Mouse (Mus musculus) heart, postnatal 0 days (tissue): Measurements from ENCODE around the gene Glycam1. TPM values are rescaled to one million over a fixed set of nuclear protein-coding genes. Genes with fewer than 3 reads are reported as not detected.
"Not testable (repeated sequence)": the region's sequence is repeated elsewhere in the genome, so short reads cannot be mapped to it uniquely, and the experiment has no call there.

ENCODE experiments used
- ATAC-seq: fragments of 200-750 bp; cut with Nextera tagmentation; 2 replicates; pipeline ENCODE4 v1.8.0; 2017; ENCODE audit warnings: low read depth, moderate number of reproducible peaks, moderate library complexity; ENCODE audit not compliant: insufficient read depth
- DNase-seq: peaks from one replicate; pipeline ENCODE4 v3.0.0-alpha.2; 2016; ENCODE audit warnings: low spot score
- H3K27ac ChIP-seq: fragments of 300-500 bp; sonication (generic); 2 replicates; pipeline ENCODE4 v1.5.1; 2014; ENCODE audit warnings: low read depth, mild to moderate bottlenecking
- H3K27me3 ChIP-seq: fragments of 300-500 bp; sonication (generic); 2 replicates; pipeline ENCODE4 v1.6.1; 2014; ENCODE audit warnings: low read length, mixed read lengths; ENCODE audit not compliant: control insufficient read depth, insufficient read depth
- H3K36me3 ChIP-seq: fragments of 300-500 bp; sonication (generic); replicated peaks from 2 replicates; pipeline ENCODE4 v1.6.1; 2014; ENCODE audit warnings: low read length, mixed read lengths; ENCODE audit not compliant: control insufficient read depth, insufficient read depth
- H3K4me1 ChIP-seq: fragments of 300-500 bp; sonication (generic); 2 replicates; pipeline ENCODE4 v1.6.1; 2014; ENCODE audit warnings: antibody characterized with exemption; ENCODE audit not compliant: control insufficient read depth, insufficient read depth
- H3K4me2 ChIP-seq: fragments of 300-500 bp; sonication (generic); 2 replicates; pipeline ENCODE4 v1.6.1; 2014; ENCODE audit warnings: low read depth, mild to moderate bottlenecking, low read length, moderate library complexity
- H3K4me3 ChIP-seq: fragments of 300-500 bp; sonication (generic); 2 replicates; pipeline ENCODE4 v1.5.1; 2014; ENCODE audit warnings: low read depth, low read length
- H3K9ac ChIP-seq: fragments of 300-500 bp; sonication (generic); replicated peaks from 2 replicates; pipeline ENCODE4 v1.6.1; 2014; ENCODE audit warnings: low read depth, low read length, mixed read lengths
- H3K9me3 ChIP-seq: fragments of 300-500 bp; sonication (generic); replicated peaks from 2 replicates; pipeline ENCODE4 v1.6.1; 2016; ENCODE audit warnings: low read length; ENCODE audit not compliant: control insufficient read depth
- CTCF ChIP-seq: IDR thresholded peaks from 2 replicates; pipeline ENCODE4 v1.5.1; 2016; ENCODE audit warnings: antibody characterized with exemption, control low read depth, low read depth
- EP300 ChIP-seq: IDR thresholded peaks from 2 replicates; pipeline ENCODE4 v1.6.1; 2016; ENCODE audit warnings: antibody characterized with exemption, low read depth
- WGBS: fragments of 180-500 bp; shearing (Covaris S2); extraction: QIAGEN DNeasy Blood & Tissue Kit; methylation state at CpG from one replicate; pipeline ENCODE4 v1.1.7; 2014; 5-methylcytosine and 5-hydroxymethylcytosine counted together
- polyA plus RNA-seq: library from polyadenylated mRNA; unstranded; fragments of >200 nt; fragmentation: Nextera tagmentation; extraction: Ambion mirVana; gene quantifications from 2 replicates; pipeline ENCODE4 v1.2.1, GENCODE M21; 2015
- total RNA-seq: library from RNA; depleted of rRNA; stranded (reverse); fragments of >200 nt; gene quantifications from 2 replicates; pipeline ENCODE4 v1.2.3, GENCODE M21; 2014; ENCODE audit warnings: low replicate concordance; rRNA removed

Gene Glycam1
- total RNA-seq = not detected in 2 replicates
- not detected in 2 replicates for polyA plus RNA-seq

DNA sequence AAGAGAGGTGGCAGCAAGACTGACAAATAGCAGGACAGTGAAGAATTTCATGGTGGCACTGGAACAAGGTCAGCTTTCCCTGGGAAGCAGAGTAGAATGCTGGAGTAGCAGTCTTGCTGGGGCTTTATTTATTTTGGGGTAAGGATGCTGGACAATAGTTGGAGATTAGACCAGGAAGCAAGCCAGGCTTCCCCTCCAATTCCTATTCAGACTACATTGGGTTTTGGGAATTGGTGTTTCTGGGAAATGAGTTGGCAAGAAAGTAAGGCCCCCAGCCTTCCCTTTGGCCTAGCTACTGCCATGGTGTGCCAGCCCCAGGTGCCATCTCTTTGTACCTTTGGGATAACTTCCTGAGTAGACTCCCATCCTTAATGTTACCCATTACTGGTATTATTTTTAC, at the start of gene Glycam1:
Gene Glycam1 (minus strand): TSS at position 101 of the 400 bp plus-strand sequence.
- no peak within 1 kb of the TSS for H3K9ac ChIP-seq
- no peaks in the 10 kb centered on the region for H3K4me1 ChIP-seq
- ATAC-seq (no peak), DNase-seq (no peak)
- no peaks in the 10 kb centered on the region for H3K27me3 ChIP-seq
- no peak within 1 kb of the TSS for H3K4me3 ChIP-seq
- H3K27ac ChIP-seq = no peak within 1 kb of the TSS
- no peak within 1 kb of the TSS for H3K4me2 ChIP-seq
- no peaks in the 10 kb centered on the region for H3K9me3 ChIP-seq
- TF ChIP-seq CTCF = no peak
- no peak for TF ChIP-seq EP300
- H3K36me3 ChIP-seq = no peaks in the 10 kb centered on the region

DNA sequence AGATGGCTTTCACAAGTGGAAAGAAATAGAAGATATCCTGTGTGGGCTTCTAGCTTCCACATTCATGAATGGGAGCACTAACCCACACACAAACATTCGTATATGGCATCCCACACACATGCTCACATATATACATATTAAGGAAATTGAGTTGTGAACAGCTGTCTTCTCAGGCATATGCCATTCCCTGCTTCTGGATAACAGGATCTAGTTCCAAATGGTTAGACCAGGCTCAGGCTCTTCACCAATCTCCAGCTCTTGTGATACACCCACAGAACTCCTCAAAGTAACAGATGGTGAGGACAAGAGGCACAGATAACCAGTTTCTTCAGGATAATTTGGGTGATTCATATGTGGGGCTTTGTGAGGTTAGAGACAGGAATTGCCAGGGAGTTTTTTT, 39.6 kb upstream of the Glycam1 start:
- no peak for DNase-seq

DNA sequence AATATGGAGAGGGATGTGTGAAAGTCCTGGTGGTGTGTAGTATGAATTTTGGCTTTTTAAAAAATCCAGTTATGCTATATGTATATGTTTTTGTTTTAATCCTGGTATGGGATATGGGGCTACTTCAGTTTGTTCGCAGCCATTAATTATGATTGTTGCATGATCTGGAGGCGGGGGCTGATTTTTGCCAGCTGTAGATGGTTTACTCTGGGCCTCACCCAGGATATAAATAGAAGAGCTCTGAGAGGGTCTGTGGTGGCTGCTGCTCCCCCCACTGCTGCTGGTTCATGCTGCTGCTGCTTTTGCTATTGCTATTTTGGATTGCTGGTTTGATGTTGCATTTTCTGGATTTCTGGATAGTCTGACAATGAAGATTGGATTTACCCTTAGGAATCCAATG, 25.9 kb upstream of the Glycam1 start:
- 41% methylated on average over 2 of the region's 2 CpGs for WGBS
- no peak for ATAC-seq
- TF ChIP-seq CTCF = no peak
- no peak for TF ChIP-seq EP300
- no peak overlapping the region for H3K27ac ChIP-seq
- H3K36me3 ChIP-seq = no peaks in the 10 kb centered on the region
- no peak overlapping the region for H3K4me2 ChIP-seq
- no peak overlapping the region for H3K4me3 ChIP-seq
- H3K9ac ChIP-seq = no peak overlapping the region
- no peaks in the 10 kb centered on the region for H3K27me3 ChIP-seq
- DNase-seq = no peak
- H3K4me1 ChIP-seq = 0 out of 2 replicates have a peak, but pooled peaks cover 4% of the 10 kb centered on the region
- H3K9me3 ChIP-seq = no peaks in the 10 kb centered on the region

More for the DNA sequence above, 39.6 kb upstream of the Glycam1 start:
- Histone ChIP-seq H3K27ac (no peak overlapping the region), H3K36me3 (no peaks in the 10 kb centered on the region), H3K9ac (no peak overlapping the region), H3K4me1 (no peaks in the 10 kb centered on the region), H3K9me3 (no peaks in the 10 kb centered on the region), H3K4me3 (no peak overlapping the region), H3K27me3 (no peaks in the 10 kb centered on the region), H3K4me2 (no peak overlapping the region)
- no peak for ATAC-seq
- WGBS = 71% methylated on average over 1 of the region's 1 CpGs
- TF ChIP-seq EP300 = no peak
- no peak for TF ChIP-seq CTCF

DNA sequence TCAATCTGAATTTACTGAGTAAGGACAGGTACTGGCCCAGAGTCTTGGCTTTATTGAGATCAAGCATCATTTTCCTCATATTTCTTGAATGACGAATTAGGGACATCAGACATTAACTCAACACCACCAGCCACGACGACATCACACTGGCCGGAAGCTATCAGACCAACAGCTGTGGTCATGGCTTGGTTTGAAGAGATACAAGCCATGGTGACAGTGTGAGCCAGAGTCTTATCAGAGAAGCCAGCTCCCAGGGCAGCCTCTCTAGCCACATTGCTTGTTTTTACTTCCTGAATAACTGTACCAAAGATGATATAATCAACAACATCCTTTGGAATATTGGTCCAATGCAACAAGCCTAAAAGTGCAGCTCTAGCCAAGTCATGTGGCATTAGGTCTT, 22.9 kb upstream of the Glycam1 start:
- H3K36me3 ChIP-seq, DNase-seq, ATAC-seq, H3K9ac ChIP-seq, H3K27ac ChIP-seq, H3K27me3 ChIP-seq, H3K4me2 ChIP-seq, H3K4me3 ChIP-seq, H3K9me3 ChIP-seq, H3K4me1 ChIP-seq: not testable (repeated sequence)
- WGBS = 62% methylated on average over 4 of the region's 4 CpGs

DNA sequence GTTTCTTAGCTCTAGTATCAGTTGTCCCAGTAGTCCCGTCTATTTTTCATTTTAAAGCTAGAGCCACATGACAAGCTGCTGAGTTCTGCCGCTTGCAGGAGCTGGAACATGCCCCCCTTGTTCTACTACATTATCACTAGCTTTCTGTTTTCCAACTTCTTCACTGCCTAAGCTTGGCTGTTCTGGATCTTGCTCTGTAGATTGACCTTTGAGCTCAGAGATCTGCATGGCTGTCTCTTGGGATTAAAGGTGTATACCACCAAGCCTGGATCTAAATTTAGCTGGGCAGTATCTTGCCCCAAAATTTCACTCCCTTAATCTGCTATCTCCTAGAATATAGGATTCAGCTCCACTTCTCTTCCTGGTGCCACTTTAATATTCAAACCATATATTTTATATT, 21.0 kb upstream of the Glycam1 start:
- ATAC-seq = no peak
- TF ChIP-seq CTCF (no peak), EP300 (no peak)
- H3K9ac ChIP-seq = no peak overlapping the region
- no peaks in the 10 kb centered on the region for H3K9me3 ChIP-seq
- H3K27ac ChIP-seq = no peak overlapping the region
- no peak for DNase-seq
- no peaks in the 10 kb centered on the region for H3K27me3 ChIP-seq
- 43% methylated on average over 2 of the region's 2 CpGs for WGBS
- 0 out of 2 replicates have a peak, but pooled peaks cover 4% of the 10 kb centered on the region for H3K4me1 ChIP-seq
- no peaks in the 10 kb centered on the region for H3K36me3 ChIP-seq
- no peak overlapping the region for H3K4me3 ChIP-seq
- H3K4me2 ChIP-seq = no peak overlapping the region

DNA sequence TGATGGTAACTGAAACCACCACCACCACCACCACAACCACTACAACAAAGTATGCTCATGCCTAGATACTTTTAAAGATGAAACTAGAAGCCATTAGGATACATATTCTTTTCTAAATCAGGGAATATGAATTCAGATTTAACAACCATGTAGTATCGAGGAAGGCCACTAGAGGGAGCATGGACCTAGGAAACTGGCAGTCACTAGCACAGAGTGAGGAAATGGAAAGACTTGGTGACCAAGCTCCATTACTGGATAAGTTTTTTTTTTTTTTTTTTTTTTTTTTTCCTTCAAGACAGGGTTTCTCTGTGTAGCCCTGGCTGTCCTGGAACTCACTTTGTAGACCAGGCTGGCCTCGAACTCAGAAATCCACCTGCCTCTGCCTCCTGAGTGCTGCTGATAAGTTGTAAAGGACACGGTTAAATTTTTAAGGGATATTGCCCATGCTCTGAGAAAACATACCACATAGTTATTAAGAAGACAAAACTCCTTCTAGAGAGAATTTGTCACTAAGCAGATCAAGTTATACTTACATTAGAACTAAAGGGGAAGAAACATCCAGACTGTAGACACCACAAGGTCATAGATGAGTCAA, 12.7 kb downstream of the Glycam1 start:
- peak; percentile 63 for DNase-seq
- no peak overlapping the region for H3K4me3 ChIP-seq
- no peaks in the 10 kb centered on the region for H3K4me1 ChIP-seq
- WGBS = 35% methylated on average over 3 of the region's 3 CpGs
- ATAC-seq = no peak
- no peaks in the 10 kb centered on the region for H3K36me3 ChIP-seq
- H3K27ac ChIP-seq = no peak overlapping the region
- no peak overlapping the region for H3K4me2 ChIP-seq
- H3K9me3 ChIP-seq = no peaks in the 10 kb centered on the region
- no peaks in the 10 kb centered on the region for H3K27me3 ChIP-seq
- no peak overlapping the region for H3K9ac ChIP-seq
- no peak for TF ChIP-seq EP300
- peak; percentile 92 for TF ChIP-seq CTCF
